Mouse (Mus musculus) forebrain, embryonic 12.5 days (tissue): ENCODE measurements around the gene Nemp1. TPM values are rescaled to one million over a fixed set of nuclear protein-coding genes. Genes with fewer than 3 reads are reported as not detected.
"Not testable (repeated sequence)": the region's sequence is repeated elsewhere in the genome, so short reads cannot be mapped to it uniquely, and the experiment has no call there.

Experiments used
- ATAC-seq: fragments of 200-750 bp; cut with Nextera tagmentation; 2 replicates; pipeline ENCODE4 v1.8.0; 2017; ENCODE audit warnings: moderate TSS enrichment; ENCODE audit not compliant: low FRiP score
- H3K27ac ChIP-seq: fragments of 300-500 bp; sonication (generic); 2 replicates; pipeline ENCODE4 v1.5.1; 2016; ENCODE audit warnings: mild to moderate bottlenecking
- H3K27me3 ChIP-seq: fragments of 300-500 bp; sonication (generic); 2 replicates; pipeline ENCODE4 v1.6.1; 2016; ENCODE audit warnings: mild to moderate bottlenecking
- H3K36me3 ChIP-seq: fragments of 300-500 bp; sonication (generic); replicated peaks from 2 replicates; pipeline ENCODE4 v1.6.1; 2016; ENCODE audit warnings: mild to moderate bottlenecking
- H3K4me1 ChIP-seq: fragments of 300-500 bp; sonication (generic); 2 replicates; pipeline ENCODE4 v1.6.1; 2016
- H3K4me2 ChIP-seq: fragments of 300-500 bp; sonication (generic); 2 replicates; pipeline ENCODE4 v1.6.1; 2016; ENCODE audit warnings: mild to moderate bottlenecking, moderate library complexity
- H3K4me3 ChIP-seq: fragments of 300-500 bp; sonication (generic); replicated peaks from 2 replicates; pipeline ENCODE4 v1.5.1; 2016; ENCODE audit warnings: mild to moderate bottlenecking
- H3K9ac ChIP-seq: fragments of 300-500 bp; sonication (generic); 2 replicates; pipeline ENCODE4 v1.6.1; 2016; ENCODE audit warnings: mild to moderate bottlenecking
- H3K9me3 ChIP-seq: fragments of 300-500 bp; sonication (generic); 2 replicates; pipeline ENCODE4 v1.6.1; 2016
- WGBS: fragments of 180-500 bp; shearing (Covaris S2); methylation state at CpG from one replicate; pipeline ENCODE4 v1.1.7; 2016; 5-methylcytosine and 5-hydroxymethylcytosine counted together
- polyA plus RNA-seq: library from polyadenylated mRNA; unstranded; fragments of >200 nt; fragmentation: Nextera tagmentation; extraction: Ambion mirVana; gene quantifications from 2 replicates; pipeline ENCODE4 v1.2.1, GENCODE M21; 2016

Gene Nemp1
- polyA plus RNA-seq, 1 experiment from 2014 or later, result 10.0 TPM

GRCm38 (mm10) chr10:127631261-127632214, 35.2 kb upstream of the Nemp1 start:
- Histone ChIP-seq H3K4me3 (no peak overlapping the region), H3K9me3 (no peaks in the 10 kb centered on the region), H3K4me2 (no peak overlapping the region), H3K27me3 (no peaks in the 10 kb centered on the region), H3K9ac (no peak overlapping the region), H3K4me1 (no peaks in the 10 kb centered on the region), H3K27ac (no peak overlapping the region), H3K36me3 (no peaks in the 10 kb centered on the region)
- 83% methylated on average over 10 of the region's 10 CpGs for WGBS
- no peak for ATAC-seq

GRCm38 (mm10) chr10:127632668-127633271, 33.9 kb upstream of the Nemp1 start:
- no peak for ATAC-seq
- H3K4me3 ChIP-seq, result no peak overlapping the region
- no peaks in the 10 kb centered on the region for H3K9me3 ChIP-seq
- H3K9ac ChIP-seq, result no peak overlapping the region
- H3K36me3 ChIP-seq, result no peaks in the 10 kb centered on the region
- 86% methylated on average over 7 of the region's 7 CpGs for WGBS
- no peaks in the 10 kb centered on the region for H3K4me1 ChIP-seq
- H3K27ac ChIP-seq, result no peak overlapping the region
- no peaks in the 10 kb centered on the region for H3K27me3 ChIP-seq
- no peak overlapping the region for H3K4me2 ChIP-seq

GRCm38 (mm10) chr10:127640421-127640820, 26.3 kb upstream of the Nemp1 start:
- Histone ChIP-seq H3K9me3 (no peaks in the 10 kb centered on the region), H3K27ac (no peak overlapping the region), H3K4me1 (peaks cover 22% of the 10 kb centered on the region), H3K36me3 (no peaks in the 10 kb centered on the region), H3K4me3 (no peak overlapping the region), H3K4me2 (no peak overlapping the region), H3K9ac (no peak overlapping the region), H3K27me3 (peaks cover 50% of the 10 kb centered on the region)
- no peak for ATAC-seq
- WGBS, result 73% methylated on average over 5 of the region's 5 CpGs

- Histone ChIP-seq H3K9ac (no peak overlapping the region), H3K9me3 (no peaks in the 10 kb centered on the region), H3K27ac (peak overlapping the region; percentile 42; the same call in 1 of the 2 replicates), H3K36me3 (no peaks in the 10 kb centered on the region), H3K4me3 (peak overlapping the region; percentile 35), H3K27me3 (peaks cover 50% of the 10 kb centered on the region), H3K4me2 (peak overlapping the region; percentile 56), H3K4me1 (peaks cover 22% of the 10 kb centered on the region)
- 8% methylated on average over 19 of the region's 19 CpGs for WGBS
- ATAC-seq, result peak; percentile 82
Observed at GRCm38 (mm10) chr10:127641861-127642771, 24.6 kb upstream of the Nemp1 start.

GRCm38 (mm10) chr10:127642772-127643552, 23.7 kb upstream of the Nemp1 start, which contains the start of gene Stat6:
TSS of gene Stat6 (plus strand) at chr10:127642986.
- Histone ChIP-seq H3K9me3 (no peaks in the 10 kb centered on the region), H3K4me3 (peak within 1 kb of the TSS; percentile 35), H3K9ac (peak within 1 kb of the TSS; percentile 40; the same call in 1 of the 2 replicates), H3K4me2 (peak within 1 kb of the TSS; percentile 56), H3K36me3 (no peaks in the 10 kb centered on the region), H3K4me1 (peaks cover 22% of the 10 kb centered on the region), H3K27ac (peak within 1 kb of the TSS; percentile 42), H3K27me3 (peaks cover 50% of the 10 kb centered on the region)
- 5% methylated on average over 37 of the region's 37 CpGs for WGBS
- ATAC-seq, result no peak; the same call in 1 of the 2 replicates

- no peak overlapping the region for H3K27ac ChIP-seq
- no peaks in the 10 kb centered on the region for H3K9me3 ChIP-seq
- peak overlapping the region; percentile 40; the same call in 1 of the 2 replicates for H3K9ac ChIP-seq
- peak; percentile 42 for ATAC-seq
- H3K36me3 ChIP-seq, result no peaks in the 10 kb centered on the region
- H3K4me3 ChIP-seq, result peak overlapping the region; percentile 35
- H3K4me1 ChIP-seq, result peaks cover 22% of the 10 kb centered on the region
- H3K27me3 ChIP-seq, result peaks cover 50% of the 10 kb centered on the region
- 3% methylated on average over 25 of the region's 25 CpGs for WGBS
- H3K4me2 ChIP-seq, result peak overlapping the region; percentile 56
Observed at GRCm38 (mm10) chr10:127643553-127644238, 23.0 kb upstream of the Nemp1 start.

- H3K9me3 ChIP-seq, result no peaks in the 10 kb centered on the region
- H3K36me3 ChIP-seq, result no peaks in the 10 kb centered on the region
- no peak for ATAC-seq
- no peak overlapping the region for H3K4me3 ChIP-seq
- no peak overlapping the region for H3K4me2 ChIP-seq
- H3K9ac ChIP-seq, result no peak overlapping the region
- H3K4me1 ChIP-seq, result peaks cover 22% of the 10 kb centered on the region
- H3K27me3 ChIP-seq, result peaks cover 45% of the 10 kb centered on the region
- no peak overlapping the region for H3K27ac ChIP-seq
- WGBS, result 24% methylated on average over 2 of the region's 2 CpGs
Observed at GRCm38 (mm10) chr10:127645791-127646190, 20.9 kb upstream of the Nemp1 start.

- H3K4me2 ChIP-seq, result 0 out of 2 replicates have a peak overlapping the region, but pooled peaks have one; percentile 3
- ATAC-seq, result no peak
- no peaks in the 10 kb centered on the region for H3K36me3 ChIP-seq
- no peaks in the 10 kb centered on the region for H3K4me1 ChIP-seq
- no peak overlapping the region for H3K9ac ChIP-seq
- peaks cover 8% of the 10 kb centered on the region for H3K27me3 ChIP-seq
- no peak overlapping the region for H3K4me3 ChIP-seq
- WGBS, result 49% methylated on average over 21 of the region's 21 CpGs
- no peaks in the 10 kb centered on the region for H3K9me3 ChIP-seq
- H3K27ac ChIP-seq, result no peak overlapping the region
Observed at GRCm38 (mm10) chr10:127652906-127653638, 13.6 kb upstream of the Nemp1 start.

- Histone ChIP-seq H3K4me2 (no peak overlapping the region), H3K27ac (no peak overlapping the region), H3K4me1 (no peaks in the 10 kb centered on the region), H3K9me3 (no peaks in the 10 kb centered on the region), H3K36me3 (no peaks in the 10 kb centered on the region), H3K4me3 (no peak overlapping the region), H3K9ac (no peak overlapping the region), H3K27me3 (peaks cover 18% of the 10 kb centered on the region)
- no peak for ATAC-seq
- WGBS, result 82% methylated on average over 16 of the region's 16 CpGs
Observed at GRCm38 (mm10) chr10:127654970-127655579, 11.6 kb upstream of the Nemp1 start.

GRCm38 (mm10) chr10:127657617-127658016, 9.1 kb upstream of the Nemp1 start:
- peaks cover 43% of the 10 kb centered on the region for H3K27me3 ChIP-seq
- not testable (repeated sequence) for H3K4me3 ChIP-seq, H3K9ac ChIP-seq, H3K36me3 ChIP-seq, ATAC-seq, H3K4me2 ChIP-seq, H3K9me3 ChIP-seq, H3K27ac ChIP-seq
- peaks cover 16% of the 10 kb centered on the region for H3K4me1 ChIP-seq
- 50% methylated on average over 6 of the region's 6 CpGs for WGBS
